Mouse (Mus musculus) myocyte (in vitro differentiated cells): Measurements from ENCODE around the gene Krtap28-13. TPM values are rescaled to one million over a fixed set of nuclear protein-coding genes. Genes with fewer than 3 reads are reported as not detected.

Experiments used
- H3K27me3 ChIP-seq: one replicate; pipeline ENCODE4 v1.6.1; 2011; ENCODE audit not compliant: control insufficient read depth, insufficient read depth, insufficient read length
- H3K36me3 ChIP-seq: one replicate; pipeline ENCODE4 v1.6.1; 2011; ENCODE audit not compliant: control insufficient read depth, insufficient read depth
- H3K4me2 ChIP-seq: one replicate; pipeline ENCODE4 v1.6.1; 2011; ENCODE audit warnings: low read depth, control low read depth
- H3K4me3 ChIP-seq: one replicate; pipeline ENCODE4 v1.5.1; 2011; ENCODE audit warnings: mild to moderate bottlenecking, control low read depth, moderate library complexity
- H3K79me2 ChIP-seq: one replicate; pipeline ENCODE4 v1.6.1; 2011; ENCODE audit not compliant: control insufficient read depth, insufficient read depth
- H3ac ChIP-seq: one replicate; pipeline ENCODE4 v1.6.1; 2011; ENCODE audit not compliant: control insufficient read depth, insufficient read length
- CEBPB ChIP-seq: IDR thresholded peaks from 2 replicates; pipeline ENCODE4 v1.6.1; 2011; ENCODE audit warnings: mild to moderate bottlenecking, moderate library complexity; ENCODE audit not compliant: poor library complexity, insufficient read depth, severe bottlenecking
- E2F4 ChIP-seq: IDR thresholded peaks from one replicate; pipeline ENCODE4 v1.6.1; 2011; ENCODE audit warnings: mild to moderate bottlenecking, control low read depth, moderate library complexity; ENCODE audit not compliant: insufficient read depth
- MAX ChIP-seq: IDR thresholded peaks from one replicate; pipeline ENCODE4 v1.6.1; 2011; ENCODE audit warnings: low read depth, mild to moderate bottlenecking, control low read depth
- MYOD1 ChIP-seq, 3 experiments: IDR thresholded peaks; one replicate each; pipeline ENCODE4 v1.6.1; 2011; ENCODE audit warnings: control low read depth in 2 of 3, low read depth in 2 of 3, mild to moderate bottlenecking in 2 of 3, moderate library complexity in 1 of 3; ENCODE audit not compliant: insufficient read length in 2 of 3, control insufficient read depth in 1 of 3
- MYOG ChIP-seq, 3 experiments: IDR thresholded peaks; one replicate each; pipeline ENCODE4 v1.6.1; 2011; ENCODE audit warnings: control low read depth in 2 of 3, low read depth in 2 of 3, mild to moderate bottlenecking in 2 of 3; ENCODE audit not compliant: insufficient read length in 2 of 3, control insufficient read depth in 1 of 3, insufficient read depth in 1 of 3
- POLR2A ChIP-seq: IDR thresholded peaks from one replicate; pipeline ENCODE4 v1.6.1; 2011; ENCODE audit warnings: low read depth, mild to moderate bottlenecking, control low read depth, moderate library complexity; ENCODE audit not compliant: insufficient read length
- POLR2AphosphoS2 ChIP-seq: IDR thresholded peaks from one replicate; pipeline ENCODE4 v1.6.1; 2011; ENCODE audit warnings: low read depth, control low read depth; ENCODE audit not compliant: insufficient read length
- REST ChIP-seq: IDR thresholded peaks from one replicate; pipeline ENCODE4 v1.6.1; 2011; ENCODE audit warnings: mild to moderate bottlenecking, control low read depth, moderate library complexity; ENCODE audit not compliant: insufficient read depth, insufficient read length
- SRF ChIP-seq: IDR thresholded peaks from one replicate; pipeline ENCODE4 v1.6.1; 2011; ENCODE audit warnings: low read depth; ENCODE audit not compliant: control insufficient read depth, insufficient read length
- TCF12 ChIP-seq: IDR thresholded peaks from one replicate; pipeline ENCODE4 v1.6.1; 2011; ENCODE audit warnings: mild to moderate bottlenecking, control low read depth; ENCODE audit not compliant: poor library complexity, insufficient read depth, severe bottlenecking
- TCF3 ChIP-seq: IDR thresholded peaks from one replicate; pipeline ENCODE4 v1.6.1; 2011; ENCODE audit warnings: low read depth, control low read depth; ENCODE audit not compliant: insufficient read length
- USF1 ChIP-seq: IDR thresholded peaks from one replicate; pipeline ENCODE4 v1.6.1; 2011; ENCODE audit warnings: low read depth, mild to moderate bottlenecking, control low read depth, moderate library complexity
- polyA plus RNA-seq: library from polyadenylated mRNA; unstranded; fragments of >200 nt; fragmentation: generic; extraction: Trizol; gene quantifications from one replicate; pipeline ENCODE4 v1.2.1, GENCODE M21; 2012; ENCODE audit warnings: missing spikeins

The Krtap28-13 gene
- polyA plus RNA-seq, 1 experiment, result not detected

- TF ChIP-seq CEBPB (no peak), MAX (no peak), MYOD1 (IDR thresholded peaks at IDR 0.05; ENCODE audit: control insufficient read depth in 1 of 3, insufficient read length in 2 of 3, low read depth in 2 of 3) (no peak), REST (no peak), USF1 (no peak), SRF (no peak), MYOG (IDR thresholded peaks at IDR 0.05; ENCODE audit: control insufficient read depth in 1 of 3, insufficient read depth in 1 of 3, insufficient read length in 2 of 3, low read depth in 2 of 3) (no peak), POLR2AphosphoS2 (no peak)
- H3K4me3 ChIP-seq, result no peak overlapping the region
- H3K27me3 ChIP-seq, result no peaks in the 10 kb centered on the region
- H3ac ChIP-seq, result no peak overlapping the region
- no peak overlapping the region for H3K4me2 ChIP-seq
- H3K79me2 ChIP-seq, result no peaks in the 10 kb centered on the region
- H3K36me3 ChIP-seq, result no peaks in the 10 kb centered on the region
These were observed 24.1 kb downstream of the Krtap28-13 start for GRCm38 (mm10) chr1:83084790-83085189.

- H3K4me2 ChIP-seq, result no peak overlapping the region
- TF ChIP-seq MAX (no peak), CEBPB (no peak), SRF (no peak), POLR2AphosphoS2 (no peak), USF1 (no peak), MYOG (IDR thresholded peaks at IDR 0.05; ENCODE audit: control insufficient read depth in 1 of 3, insufficient read depth in 1 of 3, insufficient read length in 2 of 3, low read depth in 2 of 3) (no peak), REST (no peak), E2F4 (no peak)
- H3K36me3 ChIP-seq, result no peaks in the 10 kb centered on the region
- no peaks in the 10 kb centered on the region for H3K79me2 ChIP-seq
- no peaks in the 10 kb centered on the region for H3K27me3 ChIP-seq
- no peak overlapping the region for H3ac ChIP-seq
- H3K4me3 ChIP-seq, result no peak overlapping the region
These were observed 30.5 kb downstream of the Krtap28-13 start for GRCm38 (mm10) chr1:83091268-83091667.

- H3K36me3 ChIP-seq, result no peaks in the 10 kb centered on the region
- no peak overlapping the region for H3ac ChIP-seq
- H3K4me3 ChIP-seq, result no peak overlapping the region
- no peaks in the 10 kb centered on the region for H3K79me2 ChIP-seq
- no peak overlapping the region for H3K4me2 ChIP-seq
- TF ChIP-seq POLR2A, result no peak
- TF ChIP-seq SRF, result no peak
- no peak for TF ChIP-seq USF1
- no peak for TF ChIP-seq POLR2AphosphoS2
- TF ChIP-seq MYOD1 (IDR thresholded peaks at IDR 0.05; ENCODE audit: control insufficient read depth in 1 of 3, insufficient read length in 2 of 3, low read depth in 2 of 3), result no peak
- no peak for TF ChIP-seq E2F4
- TF ChIP-seq TCF12, result no peak
- TF ChIP-seq REST, result no peak
- TF ChIP-seq TCF3, result no peak
- no peak for TF ChIP-seq MAX
- no peak for TF ChIP-seq CEBPB
- TF ChIP-seq MYOG (IDR thresholded peaks at IDR 0.05; ENCODE audit: control insufficient read depth in 1 of 3, insufficient read depth in 1 of 3, insufficient read length in 2 of 3, low read depth in 2 of 3), result no peak
- H3K27me3 ChIP-seq, result no peaks in the 10 kb centered on the region
These were observed 36.2 kb downstream of the Krtap28-13 start for GRCm38 (mm10) chr1:83096935-83097334.

GRCm38 (mm10) chr1:83099160-83099559 lies 38.4 kb downstream of the Krtap28-13 start:
- Histone ChIP-seq H3K27me3 (no peaks in the 10 kb centered on the region), H3K4me3 (no peak overlapping the region), H3K4me2 (no peak overlapping the region), H3K36me3 (no peaks in the 10 kb centered on the region), H3K79me2 (no peaks in the 10 kb centered on the region), H3ac (no peak overlapping the region)
- TF ChIP-seq TCF3, result no peak
- TF ChIP-seq CEBPB, result no peak
- TF ChIP-seq SRF, result no peak
- TF ChIP-seq USF1, result no peak
- TF ChIP-seq MYOD1 (IDR thresholded peaks at IDR 0.05; ENCODE audit: control insufficient read depth in 1 of 3, insufficient read length in 2 of 3, low read depth in 2 of 3), result no peak
- TF ChIP-seq MYOG (IDR thresholded peaks at IDR 0.05; ENCODE audit: control insufficient read depth in 1 of 3, insufficient read depth in 1 of 3, insufficient read length in 2 of 3, low read depth in 2 of 3), result no peak
- TF ChIP-seq MAX, result no peak
- no peak for TF ChIP-seq REST
- no peak for TF ChIP-seq TCF12
- no peak for TF ChIP-seq POLR2A
- TF ChIP-seq POLR2AphosphoS2, result no peak
- no peak for TF ChIP-seq E2F4

GRCm38 (mm10) chr1:83099580-83100137 lies 38.9 kb downstream of the Krtap28-13 start:
- H3K4me2 ChIP-seq, result no peak overlapping the region
- H3K79me2 ChIP-seq, result no peaks in the 10 kb centered on the region
- TF ChIP-seq MAX, result no peak
- TF ChIP-seq MYOG (IDR thresholded peaks at IDR 0.05; ENCODE audit: control insufficient read depth in 1 of 3, insufficient read depth in 1 of 3, insufficient read length in 2 of 3, low read depth in 2 of 3), result no peak
- TF ChIP-seq TCF12, result no peak
- TF ChIP-seq REST, result no peak
- TF ChIP-seq TCF3, result no peak
- no peak for TF ChIP-seq POLR2A
- no peak for TF ChIP-seq SRF
- no peak for TF ChIP-seq USF1
- no peak for TF ChIP-seq E2F4
- no peak for TF ChIP-seq MYOD1 (IDR thresholded peaks at IDR 0.05; ENCODE audit: control insufficient read depth in 1 of 3, insufficient read length in 2 of 3, low read depth in 2 of 3)
- TF ChIP-seq POLR2AphosphoS2, result no peak
- TF ChIP-seq CEBPB, result no peak
- no peaks in the 10 kb centered on the region for H3K27me3 ChIP-seq
- no peak overlapping the region for H3ac ChIP-seq
- H3K4me3 ChIP-seq, result no peak overlapping the region
- H3K36me3 ChIP-seq, result no peaks in the 10 kb centered on the region
